Mouse (Mus musculus) cerebellum, postnatal 14 days (tissue): ENCODE data around the gene Sh2d1b1.
"Not testable (repeated sequence)": the region's sequence is repeated elsewhere in the genome, so short reads cannot be mapped to it uniquely, and the experiment has no call there.

Source experiments
- DNase-seq, 2 experiments: peaks; one replicate each; pipeline ENCODE4 v3.0.0; 2021; ENCODE audit warnings: mixed read lengths in 2 of 2

The Sh2d1b1 gene

GRCm38 (mm10) chr1:170277016-170277415 lies at the start of gene Sh2d1b1:
Sh2d1b1 (plus strand) TSS chr1:170277320.
- no peak for DNase-seq

- DNase-seq: not testable (repeated sequence)
These were observed 44.4 kb upstream of the Sh2d1b1 start, which contains the start of gene Sh2d1b2 for GRCm38 (mm10) chr1:170232688-170233087. Sh2d1b2 (plus strand) TSS chr1:170232749.

GRCm38 (mm10) chr1:170245016-170245415 lies 32.1 kb upstream of the Sh2d1b1 start:
- no peak for DNase-seq

- peak in 1 of 2 experiments; percentile 27 for DNase-seq
These were observed 22.1 kb upstream of the Sh2d1b1 start for GRCm38 (mm10) chr1:170254893-170255559.

DNA sequence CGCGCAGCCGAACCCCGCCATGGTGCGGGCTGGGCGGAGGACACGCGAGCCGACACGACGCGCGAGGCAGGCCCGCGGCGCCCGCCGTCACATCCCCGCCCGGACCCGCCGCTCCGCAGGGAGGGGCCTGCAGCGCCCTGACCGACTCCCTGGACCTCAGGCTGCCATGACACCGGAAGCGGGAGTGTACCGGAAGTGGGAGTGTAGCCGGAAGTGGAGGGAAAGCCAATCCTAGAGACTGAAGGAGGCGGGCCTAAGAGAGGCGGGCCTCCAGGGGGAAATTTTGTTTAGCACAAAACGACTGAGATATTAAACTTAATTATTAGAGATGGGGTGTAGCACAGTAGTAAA lies 21.6 kb upstream of the Sh2d1b1 start:
- peak; percentile 86 to 88 for DNase-seq

DNA sequence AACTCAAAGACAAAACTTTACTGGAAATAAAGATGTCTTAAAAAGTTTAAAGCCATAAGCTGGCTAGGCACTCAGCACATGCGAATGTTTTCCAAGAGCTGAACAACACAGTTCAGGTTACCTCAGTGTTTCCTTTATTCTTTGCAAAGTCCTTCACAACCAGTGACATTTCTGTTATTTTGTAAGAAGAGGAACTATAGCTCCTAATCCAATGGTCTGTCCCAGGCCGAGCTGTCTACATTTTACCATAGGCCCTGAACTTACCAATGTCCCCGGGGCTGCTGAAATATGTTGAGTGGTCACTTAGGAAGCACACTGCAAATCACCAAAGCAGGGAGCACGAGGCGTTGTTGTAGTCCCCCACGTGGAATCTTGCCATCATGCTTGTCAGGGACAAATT lies 6.8 kb upstream of the Sh2d1b1 start:
- DNase-seq: no peak

DNA sequence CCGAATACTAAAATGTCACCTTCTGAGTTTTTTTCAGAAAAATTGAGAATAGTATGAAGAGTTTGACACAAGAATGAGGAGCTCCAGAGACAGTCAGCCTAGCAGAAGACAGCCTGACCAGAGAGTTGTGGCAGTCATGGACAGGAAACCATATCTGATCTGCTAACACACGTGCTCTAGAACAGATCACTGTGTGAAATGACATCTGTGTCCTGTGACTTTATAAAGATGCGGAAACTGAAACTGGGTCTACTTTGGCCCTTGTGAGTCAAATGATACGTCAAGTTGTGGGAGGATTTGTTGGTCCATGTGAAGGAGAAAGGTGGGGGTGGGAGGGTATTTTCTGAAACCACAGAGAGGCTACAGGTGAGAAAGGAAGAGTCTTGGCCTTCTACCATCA lies 6.4 kb upstream of the Sh2d1b1 start:
- no peak for DNase-seq

- DNase-seq: no peak
These were observed 3.9 kb upstream of the Sh2d1b1 start for GRCm38 (mm10) chr1:170273252-170273651.

GRCm38 (mm10) chr1:170282415-170283129 lies 5.5 kb downstream of the Sh2d1b1 start:
- DNase-seq: no peak

GRCm38 (mm10) chr1:170292239-170292951 lies 15.3 kb downstream of the Sh2d1b1 start:
- DNase-seq: peak; percentile 79 to 82

DNA sequence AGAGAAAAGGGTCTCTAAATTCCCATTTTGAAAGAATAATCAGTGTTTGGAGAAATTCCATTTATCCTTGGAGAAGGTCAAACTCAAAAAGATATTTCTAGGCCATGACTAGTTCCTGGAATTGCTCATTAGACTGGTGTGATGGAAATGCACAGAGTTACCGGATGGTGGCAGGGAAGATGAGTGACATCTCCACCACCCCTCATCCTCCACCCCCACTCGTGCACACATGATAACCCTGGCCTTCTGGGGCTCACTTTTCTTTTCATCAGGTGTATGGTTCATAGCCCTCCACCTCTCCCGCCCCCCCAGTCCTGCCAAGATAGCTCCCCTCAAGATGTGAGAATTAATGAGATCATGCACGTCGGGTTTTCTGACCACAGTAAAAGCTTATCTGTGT lies 16.1 kb downstream of the Sh2d1b1 start:
- no peak for DNase-seq

DNA sequence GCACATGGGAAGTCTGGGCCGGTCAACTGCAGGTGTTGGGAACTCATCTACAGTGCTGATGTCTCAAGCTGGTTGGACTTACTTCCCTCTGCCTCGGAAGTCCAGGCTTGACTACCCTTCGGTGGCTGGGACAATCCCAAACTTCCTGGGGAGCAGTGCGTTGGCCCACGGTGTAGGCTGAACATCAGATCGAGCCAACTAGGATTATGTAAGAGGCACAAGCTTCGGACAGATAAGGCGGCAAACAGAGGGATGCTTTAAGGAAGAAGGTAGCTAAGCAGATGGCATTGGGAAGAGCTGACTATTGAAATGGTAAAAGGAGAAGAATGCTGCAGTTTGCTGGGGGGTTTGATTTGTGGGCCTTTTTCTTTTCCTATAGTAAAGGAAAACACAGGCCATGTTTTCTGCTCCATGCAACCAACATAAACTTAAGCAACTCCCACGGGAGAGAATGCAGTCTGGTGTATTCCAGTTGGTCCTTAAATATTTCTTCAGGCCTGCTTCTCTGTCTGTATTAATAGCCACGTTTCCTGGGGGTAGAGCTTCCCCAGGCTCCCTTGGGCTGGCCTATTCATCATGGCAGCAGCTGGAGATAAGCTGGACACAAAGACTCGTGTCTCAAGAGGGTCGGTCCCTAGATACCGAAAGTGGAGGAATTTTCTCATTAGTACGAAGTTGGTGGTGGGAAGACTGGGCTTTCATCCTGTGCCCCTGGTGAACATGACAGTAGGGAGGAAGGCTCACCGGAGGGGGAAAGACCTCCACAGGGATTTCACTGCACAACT lies 17.9 kb downstream of the Sh2d1b1 start:
- peak in 1 of 2 experiments; percentile 14 for DNase-seq

DNA sequence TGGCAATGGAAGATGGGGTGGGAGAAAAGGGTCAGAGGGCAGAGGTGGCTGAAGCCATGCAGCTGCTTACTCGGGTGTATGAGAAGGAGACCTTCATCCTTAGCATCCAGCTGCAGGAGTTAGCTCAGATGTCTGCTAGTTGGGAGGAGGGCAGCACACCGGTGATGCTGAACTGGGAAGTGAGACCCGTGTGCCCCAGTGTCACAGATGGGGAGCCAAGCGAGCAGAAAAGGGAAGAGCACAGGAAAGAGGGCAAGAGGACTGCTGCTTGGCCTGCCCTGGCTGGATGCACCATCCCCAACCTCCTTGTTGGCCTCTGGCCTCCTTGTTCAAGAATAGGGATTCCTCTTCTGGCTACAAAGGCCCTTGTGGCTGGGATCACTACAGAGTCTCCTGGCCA lies 22.4 kb downstream of the Sh2d1b1 start:
- no peak for DNase-seq

DNA sequence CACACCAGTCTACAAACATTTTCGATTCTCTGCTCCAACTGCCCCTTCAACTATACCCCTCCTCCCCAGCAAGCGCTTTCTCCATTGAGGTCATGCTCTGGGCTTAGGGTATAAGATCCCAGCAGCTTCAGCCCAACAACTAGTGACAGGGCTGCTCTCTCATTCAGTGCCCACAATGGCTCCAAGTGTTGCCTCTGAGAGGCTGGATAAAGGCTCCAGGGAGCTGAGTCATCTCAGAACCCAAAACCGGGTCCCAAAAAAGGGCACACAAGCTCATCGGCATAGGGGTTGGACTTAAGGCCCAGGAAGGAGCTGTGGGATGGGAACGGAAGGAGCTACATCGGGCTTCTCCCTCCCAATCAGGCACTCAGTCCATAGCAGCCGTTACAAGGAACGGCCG lies 24.6 kb downstream of the Sh2d1b1 start:
- DNase-seq: no peak

- DNase-seq: no peak
These were observed 25.3 kb downstream of the Sh2d1b1 start for GRCm38 (mm10) chr1:170302456-170302855.

DNA sequence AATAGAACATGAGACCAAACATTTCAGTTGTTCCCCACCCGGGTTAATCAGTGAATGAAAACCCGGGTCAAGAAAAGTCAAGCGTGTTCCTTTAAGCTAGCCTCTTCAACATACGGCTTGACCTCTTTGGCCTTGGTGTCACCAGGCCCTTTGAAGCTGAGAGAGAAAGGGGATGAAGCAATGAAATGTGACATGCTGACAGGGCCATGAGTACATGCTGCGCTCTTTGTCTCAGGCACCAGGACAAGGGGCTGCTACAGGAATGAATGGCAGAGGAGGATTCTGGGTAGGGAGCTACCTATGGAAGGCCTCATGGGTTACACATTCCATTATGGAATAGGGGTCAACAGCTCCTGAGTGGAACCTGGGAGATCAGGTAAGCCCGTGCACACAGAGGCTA lies 26.0 kb downstream of the Sh2d1b1 start:
- no peak for DNase-seq

DNA sequence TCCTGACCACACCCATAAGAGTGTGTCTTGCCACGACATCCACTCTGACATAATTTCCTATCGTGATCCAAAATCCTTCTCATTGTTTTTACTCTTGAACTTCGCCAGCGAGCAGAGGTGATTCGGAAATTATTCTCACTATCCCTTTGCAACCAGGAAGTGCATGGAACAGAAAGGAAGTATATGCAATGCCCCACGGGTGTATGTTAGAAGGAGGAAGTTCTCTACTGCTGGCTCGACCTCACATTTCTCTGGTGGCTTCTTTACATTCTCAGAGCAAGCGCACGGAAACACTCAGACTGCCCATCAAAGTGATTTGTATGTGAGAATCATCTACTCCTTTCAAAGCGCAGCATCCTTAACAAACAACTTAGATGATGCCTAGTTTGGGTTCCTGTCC lies 27.9 kb downstream of the Sh2d1b1 start:
- no peak for DNase-seq

DNA sequence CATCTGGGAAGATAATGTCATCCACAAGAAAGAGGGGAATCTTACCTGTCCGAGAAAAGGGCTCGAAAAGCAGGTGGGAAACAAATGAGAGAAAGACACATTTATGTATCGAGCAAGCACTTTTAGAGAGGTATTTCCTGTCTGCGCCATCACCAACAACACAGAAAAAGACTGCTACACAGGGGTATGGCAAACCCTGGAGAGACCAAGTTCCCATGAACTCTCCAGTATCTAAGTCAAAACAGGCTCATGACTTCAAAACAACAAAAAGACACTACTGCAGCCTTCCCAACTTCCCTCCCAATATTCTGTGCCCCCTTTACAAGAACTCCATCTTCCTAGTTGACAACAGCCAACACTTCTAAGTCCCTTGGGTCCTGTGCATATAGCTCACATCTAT lies 29.1 kb downstream of the Sh2d1b1 start, which contains the start of gene Gm7694:
Gene Gm7694, minus strand, starts transcription at position 101 of the 400 bp plus-strand sequence.
- DNase-seq: no peak

- DNase-seq: no peak
These were observed 31.4 kb downstream of the Sh2d1b1 start, which contains the start of gene Spata46 for GRCm38 (mm10) chr1:170308503-170308902. Spata46 (plus strand) TSS chr1:170308803.

DNA sequence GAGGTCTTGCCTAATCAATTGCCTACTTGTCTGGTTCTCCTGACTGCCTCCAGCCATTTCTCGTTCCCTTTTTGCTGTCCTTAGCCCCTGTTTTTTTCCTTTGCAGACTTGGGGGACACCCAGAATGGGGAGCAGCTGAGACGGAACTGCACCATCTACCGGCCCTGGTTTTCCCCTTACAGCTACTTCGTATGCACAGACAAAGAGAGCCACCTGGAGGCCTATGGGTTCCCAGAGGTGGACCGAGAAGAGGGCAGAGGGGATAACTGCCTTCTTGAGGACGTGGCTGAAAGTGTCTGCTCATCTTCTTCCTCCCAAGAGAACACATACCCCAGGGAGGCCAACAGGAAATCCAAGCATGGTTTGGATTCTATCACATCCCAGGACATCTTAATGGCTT lies 34.3 kb downstream of the Sh2d1b1 start:
- no peak for DNase-seq

- DNase-seq: no peak
These were observed 44.9 kb downstream of the Sh2d1b1 start for GRCm38 (mm10) chr1:170322046-170322445.

DNA sequence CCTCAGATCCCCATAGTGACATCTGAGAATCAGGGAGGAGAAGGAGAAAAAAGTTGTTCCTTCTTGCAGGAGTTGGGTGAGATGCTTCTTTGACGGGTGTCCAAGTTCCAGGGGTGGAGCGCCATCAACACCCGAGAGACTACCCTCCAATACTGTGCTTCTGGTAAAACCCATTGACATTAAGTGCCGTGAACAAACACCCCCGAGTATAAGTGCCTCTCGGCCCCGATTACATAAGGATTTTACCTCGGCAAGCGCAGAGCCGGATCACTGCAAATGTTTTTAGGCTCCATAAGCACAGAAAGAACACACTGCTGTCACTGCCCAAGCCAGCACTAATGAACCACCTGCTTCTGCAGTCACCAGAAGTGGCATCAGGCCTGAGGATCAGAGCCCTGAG lies 45.9 kb downstream of the Sh2d1b1 start:
- DNase-seq: no peak

DNA sequence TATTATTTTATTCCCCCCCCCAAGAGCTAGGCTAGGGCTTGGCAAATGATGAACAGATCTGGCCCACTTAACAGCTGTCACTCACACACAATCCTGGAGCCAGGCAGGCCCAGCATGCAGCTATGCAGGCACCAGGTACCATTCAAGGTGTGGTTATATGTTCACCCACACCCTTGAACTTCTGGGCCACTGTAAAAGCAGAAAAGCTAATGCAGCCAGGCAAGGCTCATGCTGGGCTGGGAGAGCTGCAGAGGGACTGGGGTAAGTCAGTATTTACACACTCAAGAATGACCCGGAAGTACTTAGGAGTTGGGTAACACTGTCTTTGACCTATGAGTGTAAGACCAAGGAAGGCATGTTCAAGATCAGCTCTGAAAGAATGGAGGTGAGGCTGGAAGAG lies 47.2 kb downstream of the Sh2d1b1 start:
- DNase-seq: no peak
